Mouse (Mus musculus) megakaryocyte, embryonic 14.5 days (primary cell): ENCODE results near the gene 2610021A01Rik.

Source experiments
- FLI1 ChIP-seq: IDR thresholded peaks from 2 replicates; pipeline ENCODE4 v1.6.1; 2012; ENCODE audit warnings: low read length, inconsistent platforms, mixed read lengths
- GATA1 ChIP-seq: IDR thresholded peaks from 3 replicates; pipeline ENCODE4 v1.6.1; 2012; ENCODE audit warnings: mixed read lengths, low read length, inconsistent platforms, borderline replicate concordance

DNA sequence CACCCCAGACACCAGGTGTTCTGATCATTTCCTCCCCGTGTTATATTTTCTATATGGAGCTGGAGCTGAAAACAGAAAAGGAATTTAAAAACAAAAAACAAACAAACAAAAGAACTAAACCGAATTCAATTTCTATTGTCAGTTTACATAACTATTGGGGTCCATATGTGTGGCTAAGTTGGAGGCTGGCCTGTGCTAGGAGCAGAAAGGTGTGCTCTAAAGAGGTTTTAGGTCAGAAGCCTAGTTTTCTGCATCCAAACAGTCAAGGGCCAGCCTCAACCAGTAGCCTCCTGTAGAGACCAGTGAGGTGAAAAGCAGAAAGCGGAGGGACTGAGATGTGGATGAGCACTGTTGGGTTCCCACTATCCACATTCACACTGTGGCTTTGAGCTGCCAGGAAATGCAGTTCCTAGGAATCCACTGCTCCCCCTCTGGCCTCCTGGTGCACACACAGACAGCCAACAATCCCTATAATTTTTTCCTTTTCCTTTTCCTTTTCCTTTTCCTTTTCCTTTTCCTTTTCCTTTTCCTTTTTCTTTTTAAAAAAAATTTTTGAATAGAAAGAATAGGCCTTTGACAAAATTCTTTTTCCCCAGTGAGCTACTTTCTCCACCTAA lies 1.0 kb downstream of the 2610021A01Rik start:
- TF ChIP-seq FLI1 (no peak), GATA1 (no peak)
